8 mouse cellular contexts compared by ENCODE assay signal in genomic region chrX:160765389-160766232, GRCm38 (mm10). TPM values are rescaled to one million over a fixed set of nuclear protein-coding genes. Genes with fewer than 3 reads are reported as not detected.
A peak's percentile ranks its signal among the peaks of the same experiment; 100 is the strongest.
DNase-seq lines count a peak whose midpoint lies in the region; ATAC-seq and TF ChIP-seq lines count a peak whose summit lies in the region.

No protein-coding gene starts in this region.

- H3K36me3 ChIP-seq in heart, embryonic 11.5 days (ENCODE audit: control insufficient read depth, insufficient read depth, low read length): no peaks in the 10 kb centered on the region
- no peaks in the 10 kb centered on the region for H3K36me3 ChIP-seq in kidney, embryonic 15.5 days
- no peaks in the 10 kb centered on the region for H3K36me3 ChIP-seq in limb, embryonic 15.5 days
- no peaks in the 10 kb centered on the region for H3K36me3 ChIP-seq in midbrain, postnatal 0 days (ENCODE audit: insufficient read depth, low read length)

- no peaks in the 10 kb centered on the region for H3K9me3 ChIP-seq in heart, embryonic 11.5 days (replicated peaks; ENCODE audit: control insufficient read depth, low read length)
- H3K9me3 ChIP-seq in kidney, embryonic 15.5 days (replicated peaks): no peaks in the 10 kb centered on the region
- H3K9me3 ChIP-seq in limb, embryonic 15.5 days: no peaks in the 10 kb centered on the region
- H3K9me3 ChIP-seq in midbrain, postnatal 0 days (ENCODE audit: low read length): no peaks in the 10 kb centered on the region

- H3K4me1 ChIP-seq in heart, embryonic 11.5 days (ENCODE audit: control insufficient read depth, insufficient read depth, low read length): no peaks in the 10 kb centered on the region
- no peaks in the 10 kb centered on the region for H3K4me1 ChIP-seq in kidney, embryonic 15.5 days
- no peaks in the 10 kb centered on the region for H3K4me1 ChIP-seq in limb, embryonic 15.5 days
- no peaks in the 10 kb centered on the region for H3K4me1 ChIP-seq in midbrain, postnatal 0 days (ENCODE audit: insufficient read depth, low read length)

- TF ChIP-seq POLR2A in brain, embryonic 14.5 days (IDR thresholded peaks at IDR 0.05; ENCODE audit: borderline replicate concordance, extremely low read depth, insufficient read depth, insufficient read length, poor library complexity, severe bottlenecking): no peak

- peak overlapping the region; percentile 58; the same call in 1 of the 2 replicates for H3K9ac ChIP-seq in heart, embryonic 11.5 days (ENCODE audit: low read depth, low read length)
- H3K9ac ChIP-seq in kidney, embryonic 15.5 days: 0 out of 2 replicates have a peak overlapping the region, but pooled peaks have one; percentile 17
- H3K9ac ChIP-seq in limb, embryonic 15.5 days: no peak overlapping the region
- no peak overlapping the region for H3K9ac ChIP-seq in midbrain, postnatal 0 days (replicated peaks; ENCODE audit: low read length, poor library complexity, severe bottlenecking)

- 0 out of 2 replicates have a peak, but pooled peaks cover 2% of the 10 kb centered on the region for H3K27me3 ChIP-seq in heart, embryonic 11.5 days (ENCODE audit: control insufficient read depth, insufficient read depth, low read length)
- peaks cover 28% of the 10 kb centered on the region for H3K27me3 ChIP-seq in kidney, embryonic 15.5 days
- H3K27me3 ChIP-seq in limb, embryonic 15.5 days: peaks cover 3% of the 10 kb centered on the region; the same call in 1 of the 2 replicates
- no peaks in the 10 kb centered on the region for H3K27me3 ChIP-seq in midbrain, postnatal 0 days (ENCODE audit: insufficient read depth, low read length)

- H3K4me3 ChIP-seq in heart, embryonic 11.5 days (ENCODE audit: low read depth, low read length): peak overlapping the region; percentile 52
- peak overlapping the region; percentile 54 for H3K4me3 ChIP-seq in kidney, embryonic 15.5 days (replicated peaks)
- peak overlapping the region; percentile 48 for H3K4me3 ChIP-seq in limb, embryonic 15.5 days
- peak overlapping the region; percentile 40 for H3K4me3 ChIP-seq in midbrain, postnatal 0 days (ENCODE audit: low read depth, low read length)

- H3K27ac ChIP-seq in heart, embryonic 11.5 days (ENCODE audit: low read depth, low read length): no peak overlapping the region
- H3K27ac ChIP-seq in kidney, embryonic 15.5 days: no peak overlapping the region
- peak overlapping the region; percentile 61; the same call in 1 of the 2 replicates for H3K27ac ChIP-seq in limb, embryonic 15.5 days
- no peak overlapping the region for H3K27ac ChIP-seq in midbrain, postnatal 0 days (ENCODE audit: low read depth, low read length)

- DNase-seq in CD4-positive helper T cell, adult 2 months (ENCODE audit: low read depth, low spot score): peak; percentile 87
- DNase-seq in brain, embryonic 14.5 days (ENCODE audit: low read depth): peak; percentile 89
- DNase-seq in midbrain, postnatal 0 days (ENCODE audit: low spot score): peak; percentile 83
- peak; percentile 89 to 92 for DNase-seq in spleen, postnatal 10 days (ENCODE audit: low spot score in 2 of 2)

- peak; percentile 97 for ATAC-seq in erythroblast, adult 5-6 weeks (replicated peaks; ENCODE audit: low FRiP score, poor library complexity, severe bottlenecking)
- peak; percentile 95 for ATAC-seq in heart, embryonic 11.5 days (replicated peaks; ENCODE audit: insufficient number of reproducible peaks, low FRiP score, low TSS enrichment)
- ATAC-seq in kidney, embryonic 15.5 days (replicated peaks; ENCODE audit: low FRiP score): peak; percentile 96
- ATAC-seq in limb, embryonic 15.5 days (ENCODE audit: insufficient number of reproducible peaks, low FRiP score, low TSS enrichment, low read depth): peak; percentile 89
- ATAC-seq in midbrain, postnatal 0 days (ENCODE audit: low FRiP score): peak; percentile 96

- H3K4me2 ChIP-seq in heart, embryonic 11.5 days: peak overlapping the region; percentile 47
- peak overlapping the region; percentile 45 for H3K4me2 ChIP-seq in kidney, embryonic 15.5 days
- H3K4me2 ChIP-seq in limb, embryonic 15.5 days: peak overlapping the region; percentile 45
- peak overlapping the region; percentile 39 for H3K4me2 ChIP-seq in midbrain, postnatal 0 days (ENCODE audit: low read depth, low read length, poor library complexity, severe bottlenecking)

- WGBS in heart, embryonic 11.5 days (ENCODE audit: insufficient replicate concordance): 34% methylated on average over 30 of the region's 30 CpGs
- 29% methylated on average over 30 of the region's 30 CpGs for WGBS in kidney, embryonic 15.5 days
- 31% methylated on average over 30 of the region's 30 CpGs for WGBS in limb, embryonic 15.5 days
- 36% methylated on average over 30 of the region's 30 CpGs for WGBS in midbrain, postnatal 0 days

- no peak for TF ChIP-seq CTCF in brain, embryonic 14.5 days (IDR thresholded peaks at IDR 0.05; ENCODE audit: borderline replicate concordance, extremely low read depth, insufficient read depth, insufficient read length)
- no peak for TF ChIP-seq CTCF in midbrain, postnatal 0 days (IDR thresholded peaks at IDR 0.05)

RNA-seq across cellular contexts. Expression of gene Rs1, which starts 2.2 kb away (rescaled TPM):
- polyA plus RNA-seq in brain, embryonic 14.5 days (2012; rRNA removed): 0.04 TPM in 1 of 2 replicates, not detected in the other
- not detected in 2 replicates for total RNA-seq in erythroblast, adult 5-6 weeks (2015; ENCODE audit: low replicate concordance)
- total RNA-seq in erythroblast, adult 5-6 weeks (2017; ENCODE audit: low replicate concordance): not detected in 2 replicates
- polyA plus RNA-seq in heart, embryonic 11.5 days (2014; fragmentation: Nextera tagmentation; extraction: Ambion mirVana): not detected in 2 replicates
- polyA plus RNA-seq in kidney, embryonic 15.5 days (2015; fragmentation: Nextera tagmentation; extraction: Ambion mirVana): not detected in 2 replicates
- 0.06 TPM in 1 of 2 replicates, not detected in the other for polyA plus RNA-seq in limb, embryonic 15.5 days (2015; fragmentation: Nextera tagmentation; extraction: Ambion mirVana)
- total RNA-seq in midbrain, postnatal 0 days (2014; rRNA removed): not detected in 2 replicates
- polyA plus RNA-seq in midbrain, postnatal 0 days (2015; fragmentation: Nextera tagmentation; extraction: Ambion mirVana): 0.02 TPM in 1 of 2 replicates, not detected in the other

RNA-seq across cellular contexts. Expression of gene Ppef1, which starts 30.0 kb away (rescaled TPM):
- polyA plus RNA-seq in brain, embryonic 14.5 days (2012; rRNA removed): 0.14 and 1.6 TPM in 2 replicates
- total RNA-seq in erythroblast, adult 5-6 weeks (2015; ENCODE audit: low replicate concordance): not detected in 2 replicates
- total RNA-seq in erythroblast, adult 5-6 weeks (2017; ENCODE audit: low replicate concordance): not detected in 2 replicates
- polyA plus RNA-seq in heart, embryonic 11.5 days (2014; fragmentation: Nextera tagmentation; extraction: Ambion mirVana): not detected in 2 replicates
- not detected in 2 replicates for polyA plus RNA-seq in kidney, embryonic 15.5 days (2015; fragmentation: Nextera tagmentation; extraction: Ambion mirVana)
- polyA plus RNA-seq in limb, embryonic 15.5 days (2015; fragmentation: Nextera tagmentation; extraction: Ambion mirVana): 0.26 and 0.47 TPM in 2 replicates
- total RNA-seq in midbrain, postnatal 0 days (2014; rRNA removed): 0.22 and 0.33 TPM in 2 replicates
- 0.84 and 1.1 TPM in 2 replicates for polyA plus RNA-seq in midbrain, postnatal 0 days (2015; fragmentation: Nextera tagmentation; extraction: Ambion mirVana)

Comparison
In these comparisons a context has a peak if more than half of its experiments do, and no peak if none do; other contexts are left out.
1. H3K9ac ChIP-seq: peak in heart, embryonic 11.5 days (single experiment) and kidney, embryonic 15.5 days (single experiment); none in limb, embryonic 15.5 days (single experiment) and midbrain, postnatal 0 days (single experiment).
2. Peak in every context shown above with its lines, with median percentiles within 50 percentile points of each other: DNase-seq, ATAC-seq, H3K4me2 ChIP-seq and H3K4me3 ChIP-seq.